Mouse (Mus musculus) hindbrain, embryonic 12.5 days (tissue): ENCODE measurements around the gene Gm7030. TPM values are rescaled to one million over a fixed set of nuclear protein-coding genes. Genes with fewer than 3 reads are reported as not detected.
"Not testable (repeated sequence)": the region's sequence is repeated elsewhere in the genome, so short reads cannot be mapped to it uniquely, and the experiment has no call there.

ENCODE experiments used
- ATAC-seq: fragments of 200-750 bp; cut with Nextera tagmentation; 2 replicates; pipeline ENCODE4 v1.8.0; 2017; ENCODE audit warnings: moderate TSS enrichment; ENCODE audit not compliant: low FRiP score
- H3K27ac ChIP-seq: fragments of 300-500 bp; sonication (generic); 2 replicates; pipeline ENCODE4 v1.5.1; 2016; ENCODE audit warnings: mild to moderate bottlenecking
- H3K27me3 ChIP-seq: fragments of 300-500 bp; sonication (generic); 2 replicates; pipeline ENCODE4 v1.6.1; 2016; ENCODE audit warnings: mild to moderate bottlenecking
- H3K36me3 ChIP-seq: fragments of 300-500 bp; sonication (generic); 2 replicates; pipeline ENCODE4 v1.6.1; 2016; ENCODE audit warnings: mild to moderate bottlenecking
- H3K4me1 ChIP-seq: fragments of 300-500 bp; sonication (generic); 2 replicates; pipeline ENCODE4 v1.6.1; 2016
- H3K4me2 ChIP-seq: fragments of 300-500 bp; sonication (generic); replicated peaks from 2 replicates; pipeline ENCODE4 v1.6.1; 2016; ENCODE audit warnings: mild to moderate bottlenecking
- H3K4me3 ChIP-seq: fragments of 300-500 bp; sonication (generic); 2 replicates; pipeline ENCODE4 v1.5.1; 2016; ENCODE audit warnings: mild to moderate bottlenecking
- H3K9ac ChIP-seq: fragments of 300-500 bp; sonication (generic); 2 replicates; pipeline ENCODE4 v1.6.1; 2016; ENCODE audit warnings: mild to moderate bottlenecking, moderate library complexity
- H3K9me3 ChIP-seq: fragments of 300-500 bp; sonication (generic); replicated peaks from 2 replicates; pipeline ENCODE4 v1.6.1; 2016; ENCODE audit warnings: mild to moderate bottlenecking
- WGBS: fragments of 180-500 bp; shearing (Covaris S2); methylation state at CpG from one replicate; pipeline ENCODE4 v1.1.7; 2016; 5-methylcytosine and 5-hydroxymethylcytosine counted together
- polyA plus RNA-seq: library from polyadenylated mRNA; unstranded; fragments of >200 nt; fragmentation: Nextera tagmentation; extraction: Ambion mirVana; gene quantifications from 2 replicates; pipeline ENCODE4 v1.2.1, GENCODE M21; 2016

Gene Gm7030
- polyA plus RNA-seq = not detected in 2 replicates

DNA sequence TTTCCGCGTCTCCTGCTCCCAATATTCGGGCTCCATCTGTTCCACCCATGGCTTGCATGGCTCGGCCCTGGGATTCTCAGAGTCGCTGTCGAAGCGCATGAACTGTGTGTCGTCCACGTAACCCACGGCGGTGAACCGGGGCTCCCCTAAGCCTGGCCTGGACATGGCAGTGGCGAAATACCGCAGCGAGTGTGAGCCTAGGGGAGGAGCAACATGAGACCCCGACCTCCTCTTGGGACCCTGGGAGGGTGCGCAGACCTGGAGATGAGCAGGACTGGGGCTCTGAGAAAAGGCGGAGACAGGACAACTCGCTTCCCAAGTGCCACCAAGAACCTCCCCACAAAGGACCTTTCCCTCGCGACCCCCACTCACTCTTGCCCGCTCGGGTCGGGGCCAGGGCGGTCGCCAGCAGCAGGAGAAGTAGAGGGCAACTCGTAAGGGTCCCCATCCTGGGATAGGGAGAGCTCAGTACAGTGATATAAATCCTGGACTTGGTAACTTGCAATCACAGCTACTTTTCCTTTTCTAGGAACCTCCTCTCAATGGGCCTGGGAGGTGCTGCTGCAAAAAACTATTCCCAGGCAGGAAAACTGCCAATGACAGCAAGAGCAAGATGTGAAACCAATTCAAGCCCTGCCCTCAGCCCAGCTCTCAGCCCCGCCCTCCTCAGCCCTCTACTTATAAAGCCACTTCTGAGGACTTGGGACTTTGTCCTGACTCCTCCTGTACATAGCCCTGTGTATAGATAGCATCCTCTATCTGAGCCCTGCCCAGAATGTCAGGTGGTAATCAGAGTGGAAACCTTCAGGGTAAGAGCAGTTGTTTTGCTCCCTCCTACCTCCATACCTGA is at the start of gene Gm7030:
TSS of gene Gm7030 (minus strand) at position 458 of the 850 bp plus-strand sequence.
- H3K9me3 ChIP-seq, H3K27ac ChIP-seq, ATAC-seq, H3K4me3 ChIP-seq, H3K36me3 ChIP-seq, H3K4me1 ChIP-seq, H3K9ac ChIP-seq, H3K4me2 ChIP-seq: not testable (repeated sequence)
- WGBS = 31% methylated on average over 28 of the region's 28 CpGs
- peaks cover 27% of the 10 kb centered on the region for H3K27me3 ChIP-seq

DNA sequence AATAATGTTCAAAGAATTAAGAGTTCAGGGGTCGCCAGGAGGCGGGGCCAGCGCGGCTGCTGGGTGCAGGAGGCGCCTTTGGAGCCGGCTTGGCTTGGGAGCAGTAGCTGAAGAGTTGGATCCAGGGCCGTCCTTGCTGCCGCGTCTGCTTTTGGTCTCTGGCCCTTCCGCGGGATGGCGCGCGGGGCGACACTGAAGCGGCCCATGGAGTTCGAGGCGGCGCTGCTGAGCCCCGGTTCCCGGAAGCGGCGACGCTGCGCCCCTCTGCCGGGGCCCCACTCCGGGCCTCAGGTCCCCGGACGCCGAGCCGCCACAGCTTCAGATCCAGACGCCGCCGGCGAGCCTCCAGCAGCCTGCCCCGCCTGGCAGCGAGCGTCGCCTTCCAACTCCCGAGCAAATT is 49.7 kb upstream of the Gm7030 start:
- peak overlapping the region; percentile 35 for H3K4me3 ChIP-seq
- H3K36me3 ChIP-seq, H3K27ac ChIP-seq, H3K9me3 ChIP-seq, ATAC-seq, H3K4me1 ChIP-seq, H3K9ac ChIP-seq: not testable (repeated sequence)
- peak overlapping the region; percentile 58 for H3K4me2 ChIP-seq
- H3K27me3 ChIP-seq = peaks cover 35% of the 10 kb centered on the region
- WGBS = under 1% methylated on average over 40 of the region's 40 CpGs

DNA sequence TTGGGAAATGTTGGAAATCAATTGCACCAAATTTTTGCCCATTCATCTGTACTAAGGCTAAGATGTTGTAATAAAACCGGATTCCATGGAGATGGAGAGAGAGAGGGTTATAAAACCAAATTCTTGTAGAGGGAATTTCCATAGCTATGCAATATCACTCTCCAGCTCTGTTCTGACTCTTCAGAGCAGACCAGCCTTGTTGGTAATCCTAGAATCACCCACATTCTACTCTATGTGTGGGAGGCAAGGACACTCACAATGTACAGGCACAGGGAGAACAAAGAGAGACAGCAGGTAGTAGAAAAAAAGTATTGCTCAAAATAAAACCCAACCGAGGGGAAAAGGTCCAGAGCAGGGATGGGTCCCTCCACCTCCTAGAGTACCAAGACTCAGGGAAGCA is 46.9 kb upstream of the Gm7030 start:
- H3K9me3 ChIP-seq, H3K9ac ChIP-seq, ATAC-seq, H3K27ac ChIP-seq, H3K36me3 ChIP-seq, H3K4me3 ChIP-seq, H3K4me1 ChIP-seq, H3K4me2 ChIP-seq: not testable (repeated sequence)
- no CpG with 5 or more reads among the region's 2 CpGs for WGBS
- H3K27me3 ChIP-seq = peaks cover 19% of the 10 kb centered on the region

GRCm38 (mm10) chr17:36170287-36170814 is 41.1 kb upstream of the Gm7030 start:
- no peak overlapping the region for H3K4me2 ChIP-seq
- no peaks in the 10 kb centered on the region for H3K36me3 ChIP-seq
- WGBS = 51% methylated on average over 1 of the region's 1 CpGs
- H3K9me3 ChIP-seq = no peaks in the 10 kb centered on the region; the same call in 1 of the 2 replicates
- H3K4me1 ChIP-seq = no peaks in the 10 kb centered on the region
- no peak overlapping the region for H3K9ac ChIP-seq
- ATAC-seq = no peak
- H3K27ac ChIP-seq = no peak overlapping the region
- peaks cover 51% of the 10 kb centered on the region for H3K27me3 ChIP-seq
- H3K4me3 ChIP-seq = no peak overlapping the region

GRCm38 (mm10) chr17:36169753-36170152 is 40.5 kb upstream of the Gm7030 start:
- no peaks in the 10 kb centered on the region for H3K36me3 ChIP-seq
- no peak overlapping the region for H3K4me3 ChIP-seq
- no peak for ATAC-seq
- peaks cover 57% of the 10 kb centered on the region for H3K27me3 ChIP-seq
- H3K4me1 ChIP-seq = no peaks in the 10 kb centered on the region
- H3K27ac ChIP-seq = no peak overlapping the region
- H3K9me3 ChIP-seq = no peaks in the 10 kb centered on the region; the same call in 1 of the 2 replicates
- no peak overlapping the region for H3K9ac ChIP-seq
- H3K4me2 ChIP-seq = no peak overlapping the region

GRCm38 (mm10) chr17:36169094-36169493 is 39.9 kb upstream of the Gm7030 start:
- H3K9me3 ChIP-seq, H3K4me3 ChIP-seq, H3K4me1 ChIP-seq, H3K9ac ChIP-seq, H3K36me3 ChIP-seq, H3K27ac ChIP-seq, H3K4me2 ChIP-seq, ATAC-seq: not testable (repeated sequence)
- WGBS = 54% methylated on average over 1 of the region's 1 CpGs
- H3K27me3 ChIP-seq = peaks cover 63% of the 10 kb centered on the region

GRCm38 (mm10) chr17:36168039-36168652 is 38.9 kb upstream of the Gm7030 start, which contains the start of gene Gm8909:
TSS of gene Gm8909 (minus strand) at chr17:36168537.
- no peak for ATAC-seq
- peak within 1 kb of the TSS; percentile 35 for H3K4me2 ChIP-seq
- WGBS = 2% methylated on average over 63 of the region's 63 CpGs
- H3K4me3 ChIP-seq = peak within 1 kb of the TSS; percentile 21
- H3K4me1 ChIP-seq = no peaks in the 10 kb centered on the region
- H3K27ac ChIP-seq = no peak within 1 kb of the TSS
- H3K9me3 ChIP-seq = no peaks in the 10 kb centered on the region; the same call in 1 of the 2 replicates
- no peak within 1 kb of the TSS for H3K9ac ChIP-seq
- no peaks in the 10 kb centered on the region for H3K36me3 ChIP-seq
- peaks cover 73% of the 10 kb centered on the region for H3K27me3 ChIP-seq

- Histone ChIP-seq H3K36me3 (no peaks in the 10 kb centered on the region), H3K4me2 (peak overlapping the region; percentile 35), H3K9me3 (no peaks in the 10 kb centered on the region; the same call in 1 of the 2 replicates), H3K9ac (no peak overlapping the region), H3K27ac (no peak overlapping the region), H3K27me3 (peaks cover 79% of the 10 kb centered on the region), H3K4me3 (peak overlapping the region; percentile 21), H3K4me1 (no peaks in the 10 kb centered on the region)
- WGBS = 1% methylated on average over 51 of the region's 51 CpGs
- no peak for ATAC-seq
Measured at GRCm38 (mm10) chr17:36167306-36168038, 38.2 kb upstream of the Gm7030 start.

- not testable (repeated sequence) for H3K9me3 ChIP-seq, ATAC-seq, H3K27ac ChIP-seq, H3K4me1 ChIP-seq, H3K4me2 ChIP-seq, H3K9ac ChIP-seq, H3K36me3 ChIP-seq, H3K4me3 ChIP-seq
- 9% methylated on average over 2 of the region's 2 CpGs for WGBS
- peaks cover 85% of the 10 kb centered on the region for H3K27me3 ChIP-seq
Measured at GRCm38 (mm10) chr17:36166901-36167300, 37.7 kb upstream of the Gm7030 start.

DNA sequence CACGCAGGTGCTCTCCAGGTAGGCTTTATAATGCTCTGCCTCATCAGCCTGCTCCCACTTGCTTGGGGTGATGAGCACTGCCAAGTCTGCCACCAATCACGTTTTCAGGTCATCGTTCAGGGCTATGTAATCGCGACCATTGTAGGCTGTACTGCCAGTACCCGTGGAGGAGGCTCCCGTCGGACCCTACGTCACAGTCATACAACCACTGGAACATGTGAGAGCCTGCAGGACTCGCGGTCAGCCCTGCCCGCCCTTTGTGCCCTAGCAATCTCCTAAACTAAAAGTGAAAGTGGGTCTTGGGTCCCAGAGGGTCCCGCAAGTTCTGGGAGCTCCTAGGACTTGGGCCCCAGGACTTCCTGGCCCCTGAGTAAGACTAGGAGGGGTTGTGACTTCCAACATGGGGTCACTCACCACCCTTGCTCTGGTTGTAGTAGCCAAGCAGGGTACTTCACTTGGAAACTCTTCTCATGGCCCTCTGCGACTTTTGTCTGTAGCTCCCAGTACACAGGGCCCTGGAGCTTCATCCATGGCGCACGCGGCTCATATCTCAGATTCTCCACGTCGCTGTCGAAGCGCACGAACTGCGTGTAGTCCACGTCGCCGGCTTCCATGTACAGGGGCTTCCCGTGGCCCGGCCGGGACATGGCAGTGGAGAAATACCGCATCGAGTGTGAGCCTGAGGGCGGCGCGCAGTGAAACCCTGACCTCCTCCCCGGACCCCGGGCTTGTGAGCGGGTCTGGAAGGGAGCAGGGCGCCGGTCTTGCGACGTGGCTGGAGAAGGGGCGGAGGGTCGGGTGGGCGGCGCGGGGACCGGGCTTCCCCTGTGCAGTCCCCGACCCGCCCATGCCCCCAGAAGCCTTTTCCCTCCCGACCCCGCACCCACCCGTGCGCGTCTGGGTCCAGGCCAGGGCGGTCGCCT is 32.2 kb upstream of the Gm7030 start:
- Histone ChIP-seq H3K36me3 (no peaks in the 10 kb centered on the region), H3K27me3 (peaks cover 90% of the 10 kb centered on the region), H3K4me3 (no peak overlapping the region), H3K4me1 (peaks cover 7% of the 10 kb centered on the region), H3K27ac (no peak overlapping the region), H3K9me3 (no peaks in the 10 kb centered on the region), H3K4me2 (peak overlapping the region; percentile 8; the same call in 1 of the 2 replicates), H3K9ac (no peak overlapping the region)
- ATAC-seq = no peak
- 3% methylated on average over 51 of the region's 56 CpGs for WGBS

DNA sequence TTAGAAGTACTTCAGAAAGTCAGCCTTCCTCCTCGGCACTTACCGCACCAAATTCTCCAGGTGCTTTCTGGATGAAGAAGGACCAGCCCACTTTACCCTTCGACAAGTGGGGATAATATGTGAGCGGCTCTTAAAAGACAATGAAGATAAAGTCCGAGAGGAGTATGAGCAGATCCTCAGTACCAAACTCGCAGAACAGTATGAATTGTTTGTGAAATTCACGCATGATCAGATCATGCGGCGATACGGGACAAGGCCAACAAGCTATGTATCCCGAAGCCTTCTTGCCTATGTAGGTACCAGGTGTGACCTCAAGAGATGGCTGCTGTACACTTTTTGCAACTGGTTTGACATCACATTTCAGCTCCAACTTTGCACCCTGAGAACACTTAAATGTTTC is 29.0 kb upstream of the Gm7030 start:
- H3K4me1 ChIP-seq, H3K36me3 ChIP-seq, ATAC-seq, H3K27ac ChIP-seq, H3K4me3 ChIP-seq, H3K9me3 ChIP-seq, H3K9ac ChIP-seq: not testable (repeated sequence)
- peak overlapping the region; percentile 53; the same call in 1 of the 2 replicates for H3K4me2 ChIP-seq
- 10% methylated on average over 11 of the region's 11 CpGs for WGBS
- H3K27me3 ChIP-seq = peaks cover 89% of the 10 kb centered on the region
